Mouse (Mus musculus) liver, embryonic 14.5 days (tissue): Measurements from ENCODE around the gene Kdm2a. TPM values are rescaled to one million over a fixed set of nuclear protein-coding genes. Genes with fewer than 3 reads are reported as not detected.

ENCODE experiments used
- ATAC-seq: fragments of 200-750 bp; cut with Nextera tagmentation; 2 replicates; pipeline ENCODE4 v1.8.0; 2017; ENCODE audit warnings: moderate number of reproducible peaks, mild to moderate bottlenecking, moderate library complexity; ENCODE audit not compliant: insufficient read depth
- DNase-seq, 3 experiments: peaks; one replicate each; pipeline ENCODE4 v3.0.0-alpha.2; 2012 to 2013; ENCODE audit warnings: low read depth in 3 of 3, low spot score in 3 of 3
- H3K27ac ChIP-seq: fragments of 300-500 bp; sonication (generic); 2 replicates; pipeline ENCODE4 v1.5.1; 2014; ENCODE audit warnings: moderate library complexity, mild to moderate bottlenecking, control low read depth, inconsistent platforms
- H3K27me3 ChIP-seq: fragments of 300-500 bp; sonication (generic); 2 replicates; pipeline ENCODE4 v1.6.1; 2014; ENCODE audit warnings: mild to moderate bottlenecking, low read length, moderate library complexity; ENCODE audit not compliant: control insufficient read depth, insufficient read depth
- H3K36me3 ChIP-seq: fragments of 300-500 bp; sonication (generic); replicated peaks from 2 replicates; pipeline ENCODE4 v1.6.1; 2014; ENCODE audit warnings: low read depth; ENCODE audit not compliant: control insufficient read depth, insufficient read depth
- H3K4me1 ChIP-seq, 2 experiments: fragments of 200-500 bp in 1 of 2; fragments of 300-500 bp in 1 of 2; sonication (generic) in 1 of 2; replicated peaks; 2 replicates each; pipeline ENCODE4 v1.6.1; 2012 to 2014; ENCODE audit warnings: antibody characterized with exemption in 1 of 2, inconsistent platforms in 1 of 2, low read length in 1 of 2; ENCODE audit not compliant: control insufficient read depth in 2 of 2, insufficient read depth in 2 of 2
- H3K4me2 ChIP-seq: fragments of 300-500 bp; sonication (generic); 2 replicates; pipeline ENCODE4 v1.6.1; 2014; ENCODE audit warnings: low read depth, mild to moderate bottlenecking, control low read depth, moderate library complexity
- H3K4me3 ChIP-seq, 2 experiments: fragments of 200-500 bp in 1 of 2; fragments of 300-500 bp in 1 of 2; sonication (generic) in 1 of 2; 2 replicates each; pipeline ENCODE4 v1.5.1; 2012 to 2014; ENCODE audit warnings: low read depth in 2 of 2, low read length in 2 of 2, mild to moderate bottlenecking in 2 of 2, control low read depth in 1 of 2, inconsistent platforms in 1 of 2, moderate library complexity in 1 of 2; ENCODE audit not compliant: insufficient read depth in 1 of 2
- H3K9ac ChIP-seq: fragments of 300-500 bp; sonication (generic); replicated peaks from 2 replicates; pipeline ENCODE4 v1.6.1; 2014; ENCODE audit warnings: mild to moderate bottlenecking, control low read depth, moderate library complexity
- H3K9me3 ChIP-seq: fragments of 300-500 bp; sonication (generic); 2 replicates; pipeline ENCODE4 v1.6.1; 2016; ENCODE audit warnings: low read length, mixed read lengths; ENCODE audit not compliant: control insufficient read depth
- CTCF ChIP-seq: IDR thresholded peaks from 2 replicates; pipeline ENCODE4 v1.5.1; 2016; ENCODE audit warnings: antibody characterized with exemption, low read depth, control low read depth
- EP300 ChIP-seq: IDR thresholded peaks from 2 replicates; pipeline ENCODE4 v1.6.1; 2016; ENCODE audit warnings: antibody characterized with exemption, low read depth
- WGBS: fragments of 180-500 bp; shearing (Covaris S2); extraction: QIAGEN DNeasy Blood & Tissue Kit; methylation state at CpG from one replicate; pipeline ENCODE4 v1.1.7; 2014; ENCODE audit not compliant: insufficient replicate concordance; 5-methylcytosine and 5-hydroxymethylcytosine counted together
- polyA plus RNA-seq, 2 experiments: library from polyadenylated mRNA; depleted of rRNA in 1 of 2; stranded (reverse) in 1 of 2; unstranded in 1 of 2; fragments of >200 nt; fragmentation: Nextera tagmentation in 1 of 2; extraction: Ambion mirVana in 1 of 2; gene quantifications; 2 replicates each; pipeline versions ENCODE4 v1.2.1 to v1.2.3; 2012 to 2014

Gene Kdm2a
- polyA plus RNA-seq (2012; rRNA removed): 18.9 and 19.0 TPM in 2 replicates
- 12.4 and 13.4 TPM in 2 replicates for polyA plus RNA-seq (2014; fragmentation: Nextera tagmentation; extraction: Ambion mirVana)

GRCm38 (mm10) chr19:4397798-4398629 is at the start of gene Kdm2a:
TSS of gene Kdm2a (minus strand) at chr19:4398285.
- 3% methylated on average over 77 of the region's 82 CpGs for WGBS
- peak; percentile 24; the same call in 1 of the 2 replicates for ATAC-seq

GRCm38 (mm10) chr19:4447445-4447844 is 49.4 kb upstream of the Kdm2a start:
- H3K36me3 ChIP-seq: no peaks in the 10 kb centered on the region
- DNase-seq: no peak
- H3K9me3 ChIP-seq: no peaks in the 10 kb centered on the region
- ATAC-seq: no peak
- H3K4me2 ChIP-seq: no peak overlapping the region
- no peak overlapping the region for H3K27ac ChIP-seq
- H3K4me1 ChIP-seq: no peaks in the 10 kb centered on the region; a peak in 1 of 4 replicates
- WGBS: 77% methylated on average over 9 of the region's 9 CpGs
- H3K4me3 ChIP-seq: no peak overlapping the region
- no peak overlapping the region for H3K9ac ChIP-seq
- no peaks in the 10 kb centered on the region for H3K27me3 ChIP-seq
- TF ChIP-seq EP300 (no peak), CTCF (no peak)

More at GRCm38 (mm10) chr19:4397798-4398629, at the start of gene Kdm2a:
- Histone ChIP-seq H3K4me2 (peak within 1 kb of the TSS; percentile 87), H3K27ac (peak within 1 kb of the TSS; percentile 18; the same call in 1 of the 2 replicates), H3K36me3 (peaks cover under 1% of the 10 kb centered on the region), H3K27me3 (peaks cover 5% of the 10 kb centered on the region), H3K9me3 (no peaks in the 10 kb centered on the region), H3K4me1 (peaks cover 5 to 11% of the 10 kb centered on the region in 2 experiments), H3K9ac (peak within 1 kb of the TSS; percentile 98), H3K4me3 (peak within 1 kb of the TSS; percentile 90 to 93)
- TF ChIP-seq EP300: no peak
- TF ChIP-seq CTCF: no peak
- DNase-seq: peak; percentile 9 to 17 (median 9)

- no peak for TF ChIP-seq CTCF
- no peak for TF ChIP-seq EP300
- Histone ChIP-seq H3K27me3 (no peaks in the 10 kb centered on the region), H3K27ac (no peak overlapping the region), H3K4me2 (no peak overlapping the region), H3K36me3 (no peaks in the 10 kb centered on the region), H3K4me3 (no peak overlapping the region), H3K9ac (no peak overlapping the region), H3K4me1 (peaks cover 0 to 3% of the 10 kb centered on the region in 2 experiments; a peak in 1 of 4 replicates), H3K9me3 (no peaks in the 10 kb centered on the region)
- no peak for DNase-seq
- ATAC-seq: no peak
- WGBS: 66% methylated on average over 8 of the region's 8 CpGs
Measured at GRCm38 (mm10) chr19:4446661-4447420, 48.8 kb upstream of the Kdm2a start.

GRCm38 (mm10) chr19:4442408-4442807 is 44.3 kb upstream of the Kdm2a start:
- Histone ChIP-seq H3K27me3 (peaks cover 33% of the 10 kb centered on the region), H3K36me3 (no peaks in the 10 kb centered on the region), H3K9me3 (no peaks in the 10 kb centered on the region), H3K4me3 (no peak overlapping the region), H3K9ac (no peak overlapping the region), H3K27ac (no peak overlapping the region), H3K4me1 (peaks cover 0 to 8% of the 10 kb centered on the region in 2 experiments; a peak in 2 of 4 replicates), H3K4me2 (no peak overlapping the region)
- ATAC-seq (no peak), DNase-seq (peak in 1 of 3 experiments; percentile 46)
- TF ChIP-seq CTCF (peak; percentile 88), EP300 (no peak)
- WGBS: 5% methylated on average over 3 of the region's 3 CpGs
